Mouse (Mus musculus) kidney, adult 2 months (tissue): ENCODE measurements around the gene Ralgapa2.

ENCODE experiments used
- CTCF ChIP-seq: fragments of 200-500 bp; conservative IDR thresholded peaks from 2 replicates; pipeline ENCODE4 v1.5.1; 2011; ENCODE audit warnings: low read depth, mild to moderate bottlenecking, control low read depth, low read length, moderate library complexity, mixed read lengths; ENCODE audit not compliant: insufficient read depth, insufficient read length
- POLR2A ChIP-seq: fragments of 200-500 bp; IDR thresholded peaks from one replicate; pipeline ENCODE4 v1.6.1; 2011; ENCODE audit warnings: low read depth, low read length, control low read depth

DNA sequence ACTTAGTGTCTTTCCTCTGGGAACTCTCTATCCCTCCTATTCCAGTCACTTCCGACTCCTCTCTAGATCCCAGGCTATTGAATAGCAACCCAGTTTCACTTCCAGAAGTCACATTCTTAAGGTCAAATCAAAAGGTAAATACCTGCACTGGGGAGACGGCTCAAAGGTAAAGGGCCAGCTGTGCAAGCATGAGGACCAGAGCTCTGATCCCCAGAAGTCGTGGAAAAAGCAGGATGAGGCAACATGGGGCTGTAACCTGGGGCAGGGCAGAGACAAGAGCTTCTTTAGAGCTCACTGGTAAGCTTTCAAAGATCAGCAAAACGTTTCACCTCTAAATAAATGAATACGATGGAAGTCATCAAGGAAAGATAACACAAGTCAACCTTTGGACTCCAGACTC lies 100.2 kb downstream of the Ralgapa2 start:
- no peak for TF ChIP-seq POLR2A
- no peak for TF ChIP-seq CTCF
